Comparison of ENCODE assay signal across 13 mouse cellular contexts in the genomic region with DNA sequence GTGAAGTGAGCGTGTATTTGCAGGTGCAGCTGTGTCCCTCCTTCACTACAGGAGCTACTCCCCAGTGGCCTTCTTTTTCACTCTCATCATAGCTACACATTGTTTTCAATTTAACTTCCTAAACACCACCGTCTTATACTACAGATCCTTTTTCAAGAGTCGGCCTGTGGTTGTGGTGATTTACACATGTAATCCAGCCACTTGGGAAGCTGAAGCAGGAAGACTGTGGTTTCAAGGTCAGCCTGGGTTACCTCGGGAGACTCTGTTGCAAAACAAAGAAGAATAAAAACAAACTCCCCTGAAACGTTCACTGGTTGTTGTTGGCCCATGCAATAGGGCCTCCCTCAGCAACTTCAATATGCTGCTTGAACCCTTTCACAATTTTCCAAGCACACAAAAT.
"Had no signal": no experiment of that assay in that cellular context is flagged by ENCODE, and none has a peak within 500 bp of the region (broad histone marks: within the 10 kb centered on the region; RNA-seq: fewer than 3 reads in every experiment).

No protein-coding gene starts in this region.

- DNase-seq: kidney, adult 11 months; kidney, adult 9 months; lung, adult 2 months; thymus, adult 18-20 months had no signal

- H3K27ac ChIP-seq: kidney, postnatal 0 days; left cerebral cortex, adult 2 months; limb, embryonic 10.5 days; liver, embryonic 15.5 days; macrophage; midbrain, embryonic 12.5 days; neural tube, embryonic 15.5 days had no signal

- H3K4me2 ChIP-seq: liver, embryonic 11.5 days; liver, embryonic 15.5 days; midbrain, embryonic 12.5 days; neural tube, embryonic 15.5 days had no signal

- H3K36me3 ChIP-seq: limb, embryonic 10.5 days; liver, embryonic 15.5 days; midbrain, embryonic 12.5 days; neural tube, embryonic 15.5 days had no signal

- ATAC-seq: lung, postnatal 0 days had no signal

- H3K9me3 ChIP-seq: limb, embryonic 10.5 days; liver, embryonic 15.5 days; midbrain, embryonic 12.5 days; neural tube, embryonic 15.5 days had no signal

- H3K4me3 ChIP-seq: left cerebral cortex, adult 2 months; limb, embryonic 10.5 days; liver, embryonic 15.5 days; midbrain, embryonic 12.5 days; neural tube, embryonic 15.5 days had no signal

- H3K4me1 ChIP-seq: limb, embryonic 10.5 days; liver, embryonic 15.5 days; midbrain, embryonic 12.5 days; neural tube, embryonic 15.5 days had no signal

- H3K9ac ChIP-seq: liver, embryonic 15.5 days; midbrain, embryonic 12.5 days; neural tube, embryonic 15.5 days had no signal

- H3K27me3 ChIP-seq: liver, embryonic 15.5 days; midbrain, embryonic 12.5 days; neural tube, embryonic 15.5 days had no signal
